Mouse (Mus musculus) adrenal gland, adult 8-10 months (tissue): ENCODE measurements around the gene Ttc33. TPM values are rescaled to one million over a fixed set of nuclear protein-coding genes. Genes with fewer than 3 reads are reported as not detected.

Source experiments
- DNase-seq: peaks from one replicate; pipeline ENCODE4 v3.0.0; 2022
- total RNA-seq, 4 experiments: library from RNA; stranded (reverse); gene quantifications; 2 replicates each; pipeline ENCODE4 v1.2.4; 2022

Ttc33 gene
- total RNA-seq = 10 to 100 TPM; 61.4 to 94.8 (median 70.7) TPM

DNA sequence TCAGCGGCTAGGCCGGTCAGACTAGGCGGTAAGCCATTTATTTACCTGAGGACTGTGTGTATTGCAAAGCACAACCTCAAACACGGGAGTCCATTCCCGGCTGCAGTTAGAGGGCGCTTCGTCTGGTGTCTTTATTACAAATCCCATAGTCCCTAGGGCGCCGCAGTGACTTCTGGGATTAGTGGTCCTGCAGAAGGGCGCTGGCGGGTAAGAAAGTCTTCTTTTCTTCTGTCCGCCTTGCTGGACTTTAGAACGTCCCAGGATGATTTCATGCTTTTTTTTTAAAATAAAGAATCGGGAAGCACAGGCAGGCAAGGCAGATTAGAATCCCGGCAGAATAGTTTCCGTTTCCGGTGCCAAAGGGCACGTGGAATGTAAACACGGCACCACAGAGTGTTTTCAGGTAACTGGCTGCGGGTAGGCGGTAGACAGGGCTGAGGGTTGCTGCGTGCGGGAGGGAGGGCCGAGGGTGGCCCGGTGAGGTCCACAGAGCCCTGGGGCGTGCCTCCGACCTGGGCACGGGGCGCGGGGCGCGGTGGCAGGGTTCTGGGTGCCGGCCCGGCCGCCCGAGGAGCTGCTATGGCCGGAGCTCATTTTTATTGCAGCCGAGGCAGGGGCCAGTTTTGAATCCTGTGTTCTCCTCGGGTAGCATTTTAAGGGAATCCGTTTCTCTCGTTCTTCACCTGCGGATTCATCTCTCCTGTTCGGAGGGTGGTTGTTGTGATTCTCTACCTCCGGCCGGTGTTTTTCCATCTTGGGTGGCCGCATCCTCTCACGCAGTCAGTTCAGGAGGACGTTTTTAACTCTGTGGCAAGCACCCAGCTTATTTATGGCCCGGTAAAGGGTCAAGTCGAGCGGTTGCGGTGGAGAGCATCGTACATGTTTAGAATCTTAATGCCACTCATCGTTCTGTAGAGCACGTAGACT lies at the start of gene Ttc33:
Gene Ttc33 (plus strand): TSS at position 160 of the 927 bp plus-strand sequence.
- peak; percentile 70 for DNase-seq

DNA sequence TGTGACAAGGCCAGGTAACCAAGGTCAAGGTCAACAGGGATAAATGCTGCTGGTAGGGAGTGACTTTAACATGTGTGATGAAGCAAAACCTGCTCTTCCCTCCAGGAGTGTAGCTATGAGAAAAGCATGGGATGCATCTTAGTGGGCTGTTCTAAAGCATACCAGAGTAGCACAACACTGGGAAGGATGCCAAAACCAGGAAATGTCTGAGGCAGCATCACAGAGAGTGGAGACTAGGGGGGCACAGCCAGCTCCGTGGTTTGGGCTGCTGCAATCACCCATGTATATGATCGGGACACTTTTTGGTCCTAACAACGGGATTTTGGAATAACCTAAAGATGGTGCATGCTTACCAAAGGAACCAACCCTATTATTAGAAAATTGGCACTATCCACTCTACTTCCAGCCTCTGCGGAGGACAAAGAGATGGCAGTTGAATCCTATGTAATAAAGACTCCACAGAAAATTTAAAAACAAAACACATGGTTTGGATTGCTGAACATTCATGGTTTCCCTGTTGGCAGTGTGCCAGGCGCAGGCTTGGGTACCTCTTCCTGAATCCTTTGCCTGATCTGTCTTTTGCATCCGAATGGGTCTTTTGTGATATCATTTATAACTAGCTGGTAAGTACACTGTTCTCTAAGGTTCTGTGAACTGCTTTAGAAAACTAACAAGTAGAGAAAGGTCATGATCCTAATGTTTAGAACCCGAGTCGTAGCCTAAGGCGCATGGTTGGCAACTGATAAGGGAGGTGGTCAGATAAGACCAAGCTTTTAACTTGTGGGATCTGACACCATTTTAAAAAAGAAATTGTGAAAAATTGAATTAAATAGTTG lies 47.1 kb upstream of the Ttc33 start:
- DNase-seq = no peak

DNA sequence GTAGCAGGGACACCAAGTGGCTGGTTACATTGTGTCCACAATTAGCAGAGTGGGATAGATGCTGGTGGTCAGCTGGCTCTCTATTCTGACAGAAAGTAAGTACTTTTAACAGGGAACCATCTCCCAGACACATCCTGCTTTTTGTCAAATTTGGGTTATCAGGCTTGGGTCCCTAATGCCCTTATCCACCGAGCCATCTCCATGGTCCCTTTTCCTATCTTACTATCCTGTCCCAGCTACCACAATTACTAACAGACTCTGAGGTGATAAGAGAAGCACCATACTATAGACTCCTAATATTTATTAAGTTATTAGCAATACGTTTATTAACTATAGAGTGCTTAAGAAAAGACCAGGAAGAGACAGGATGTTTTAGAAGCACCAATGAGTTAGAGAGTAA lies 46.0 kb upstream of the Ttc33 start:
- DNase-seq = no peak

DNA sequence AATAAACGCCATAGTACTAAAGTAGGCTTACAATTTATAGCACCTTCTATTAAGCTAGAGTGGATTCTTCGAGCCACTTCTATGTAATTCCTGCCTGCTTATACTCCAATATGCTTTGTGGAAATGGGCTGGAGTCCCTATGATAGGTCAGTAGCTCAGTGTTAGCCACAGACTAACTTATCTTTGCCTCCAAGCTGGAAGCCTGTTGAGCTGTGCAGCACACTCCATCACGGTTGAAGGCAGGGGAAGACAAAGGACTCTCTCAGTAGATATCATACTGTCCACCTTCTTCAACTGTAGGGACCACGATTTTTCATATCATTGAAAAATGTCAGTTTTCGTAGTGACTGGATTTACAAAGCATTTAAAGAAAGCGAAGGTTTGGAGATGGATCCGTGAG lies 45.5 kb upstream of the Ttc33 start:
- DNase-seq = no peak

DNA sequence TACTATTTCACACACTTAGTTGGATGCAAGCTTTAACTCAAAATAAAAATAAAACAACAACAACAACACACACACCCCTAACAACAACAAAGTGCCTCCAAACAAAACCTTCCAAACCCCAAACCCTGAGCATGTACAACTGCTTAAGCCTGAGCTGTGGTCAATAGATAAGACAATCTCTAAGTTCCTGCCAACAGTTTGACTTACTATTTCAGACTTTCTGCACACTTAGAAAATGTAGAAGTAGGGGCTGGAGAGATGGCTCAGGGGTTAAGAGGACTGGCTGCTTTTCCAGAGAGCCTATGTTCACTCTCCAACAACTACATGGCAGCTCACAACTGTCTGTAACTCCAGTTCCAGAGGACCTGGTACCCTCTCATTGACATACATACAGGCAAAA lies 45.0 kb upstream of the Ttc33 start:
- DNase-seq = no peak

DNA sequence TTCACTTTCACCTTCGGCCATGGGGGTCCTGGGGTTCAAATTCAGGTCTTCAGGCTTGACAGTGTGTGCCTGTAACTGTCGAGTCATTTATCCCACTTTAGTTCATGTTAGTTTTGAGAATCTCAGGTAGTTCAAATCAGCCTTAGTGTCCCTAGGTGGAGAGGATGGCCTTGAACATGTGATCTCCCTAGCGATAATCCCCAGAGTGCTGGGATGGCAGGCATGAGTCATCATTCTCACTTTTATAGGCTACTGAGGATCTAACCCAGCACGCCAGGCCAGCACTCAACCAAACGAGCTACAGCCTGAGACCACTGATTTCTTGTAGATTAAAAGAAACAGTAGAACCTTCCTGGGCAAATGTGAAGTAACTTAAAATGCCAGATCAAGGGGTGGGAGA lies 43.3 kb upstream of the Ttc33 start:
- DNase-seq = no peak

DNA sequence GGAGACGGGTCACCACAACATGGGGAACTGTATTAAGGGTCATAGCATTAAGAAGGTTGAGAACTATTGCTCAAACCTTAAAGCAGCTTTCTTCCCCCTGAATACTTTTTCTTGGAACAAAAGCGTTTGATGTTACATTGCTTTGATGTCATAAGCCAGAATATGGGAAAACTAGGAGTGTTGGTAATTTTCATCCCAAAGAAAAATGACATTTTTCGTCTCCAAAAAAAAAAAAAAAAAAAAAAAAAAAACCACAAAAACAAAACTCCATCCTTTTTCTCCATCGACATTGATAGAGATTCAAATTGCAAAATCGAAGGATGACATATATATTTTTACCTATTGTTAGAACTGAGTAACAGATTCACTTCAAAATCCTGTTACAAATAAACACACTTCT lies 42.6 kb upstream of the Ttc33 start:
- DNase-seq = no peak

DNA sequence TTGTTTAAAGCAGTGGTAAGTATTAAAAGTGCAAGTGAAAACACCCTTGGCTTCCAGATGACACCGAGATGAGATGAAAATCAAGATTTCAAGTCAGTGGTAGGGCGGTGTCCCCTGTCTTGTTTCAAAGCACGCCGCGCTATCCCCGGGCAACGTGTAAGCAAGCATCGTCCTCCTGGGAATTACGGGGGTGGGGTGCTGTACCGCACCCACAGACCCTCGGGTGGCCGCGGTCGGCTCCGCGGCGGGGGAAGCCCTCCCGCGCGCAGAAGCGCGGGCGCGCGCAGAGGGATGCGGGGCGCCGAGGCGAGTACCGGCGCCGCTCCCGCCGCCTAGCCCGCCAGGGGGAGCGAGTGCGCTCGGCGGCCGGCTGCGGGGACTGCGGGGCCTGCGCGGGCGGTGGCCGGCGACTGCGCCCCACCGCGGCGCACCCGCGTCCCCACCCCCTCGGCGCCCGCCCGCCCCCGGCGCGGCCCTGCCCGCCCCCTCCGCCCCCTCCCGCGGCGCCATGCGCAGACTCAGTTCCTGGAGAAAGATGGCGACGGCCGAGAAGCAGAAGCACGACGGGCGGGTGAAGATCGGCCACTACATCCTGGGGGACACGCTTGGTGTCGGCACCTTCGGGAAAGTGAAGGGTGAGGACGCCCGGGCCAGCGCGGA lies 41.8 kb upstream of the Ttc33 start, which contains the start of gene Prkaa1:
Gene Prkaa1 (plus strand): TSS at position 501 of the 660 bp plus-strand sequence.
- peak; percentile 48 for DNase-seq

DNA sequence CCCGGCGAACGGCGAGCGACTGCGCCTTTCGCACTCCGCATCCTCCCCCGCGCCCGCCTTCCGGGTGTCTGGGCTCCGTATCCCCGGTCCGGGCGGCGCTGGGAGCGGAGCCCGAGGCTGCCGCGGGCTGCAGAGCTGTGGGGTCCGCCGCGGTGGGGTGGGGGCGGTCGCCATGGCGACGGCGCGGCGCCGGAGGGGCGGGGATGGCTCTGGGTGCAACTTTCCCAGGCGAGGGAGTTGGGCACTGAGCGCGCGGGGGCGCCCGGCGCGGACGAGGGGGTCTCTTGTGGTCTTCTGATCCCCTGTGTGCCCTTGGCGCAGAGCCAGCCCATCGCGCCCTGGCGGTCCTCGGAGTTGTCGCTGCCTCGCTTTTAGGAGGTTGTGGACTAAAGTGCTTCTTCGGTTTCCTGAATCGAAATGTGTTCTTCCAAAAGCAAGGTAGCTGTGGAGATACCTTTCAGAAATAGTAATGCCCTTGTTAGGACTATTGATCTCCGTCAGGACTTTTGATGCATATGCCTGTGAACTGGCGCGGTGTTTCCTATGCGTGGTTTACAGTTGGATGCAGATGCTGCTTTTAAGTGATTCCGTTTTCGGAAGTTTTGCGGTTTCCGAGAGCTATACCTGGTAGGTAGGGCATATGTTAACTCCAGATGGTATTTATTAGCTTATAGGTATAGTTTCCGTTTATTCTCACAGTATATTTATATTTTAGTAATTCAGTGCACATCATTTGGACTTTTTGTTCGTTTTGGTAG lies 41.1 kb upstream of the Ttc33 start:
- peak; percentile 50 for DNase-seq

DNA sequence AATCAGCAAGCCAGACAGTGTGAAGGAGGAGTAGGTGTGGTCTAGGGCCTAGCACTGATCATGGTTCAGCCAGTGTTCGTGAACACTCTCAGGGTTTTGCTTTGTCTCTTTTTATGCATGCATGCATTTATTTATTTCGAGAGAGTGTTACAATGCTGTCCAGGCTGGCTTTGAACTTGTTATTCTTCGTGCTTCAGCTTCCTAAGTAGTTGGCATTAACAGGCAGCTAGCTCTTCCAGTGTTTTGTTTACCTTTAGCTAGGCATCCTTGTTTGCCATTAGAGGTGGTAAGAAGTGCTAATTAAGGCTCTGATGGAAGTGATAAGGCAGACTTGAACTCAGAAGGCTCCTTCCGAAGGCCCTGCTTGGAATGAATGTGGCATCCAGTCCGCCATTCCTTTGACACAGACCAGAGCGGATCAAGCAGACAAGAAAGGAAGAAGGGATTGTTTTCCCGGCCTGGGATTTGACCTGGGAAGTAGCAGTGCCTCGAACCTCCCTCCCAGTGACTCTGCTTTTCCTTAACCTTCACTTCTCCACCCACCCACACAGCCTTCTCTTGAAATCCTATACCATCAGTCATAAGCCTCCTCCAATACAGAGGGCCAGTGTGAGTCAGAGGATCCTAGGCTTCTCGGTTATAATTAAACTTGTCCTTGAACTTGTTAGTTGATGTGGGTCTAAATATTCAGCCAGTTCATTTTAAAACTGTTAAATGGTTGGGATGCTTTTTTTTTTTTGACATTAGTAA lies 40.0 kb upstream of the Ttc33 start:
- no peak for DNase-seq

DNA sequence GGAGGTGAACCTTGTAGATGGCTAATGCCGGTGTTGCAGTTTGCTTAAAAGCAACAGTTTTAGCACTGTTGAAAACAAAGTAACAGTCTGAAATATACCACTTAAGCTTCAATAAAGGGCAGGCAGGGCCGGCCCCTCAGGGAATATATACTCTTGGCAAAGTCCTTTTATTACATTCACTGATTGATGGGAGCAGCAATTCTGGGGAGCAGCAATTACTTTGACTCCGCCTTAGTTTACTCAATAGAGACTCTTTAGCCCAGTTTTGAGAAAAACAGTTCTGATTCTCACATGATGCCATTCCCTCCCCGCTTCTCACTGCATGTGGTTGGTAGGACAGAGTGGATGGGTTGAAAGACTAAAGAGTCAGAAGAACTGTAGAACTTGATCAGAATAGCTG lies 36.1 kb upstream of the Ttc33 start:
- DNase-seq = no peak

DNA sequence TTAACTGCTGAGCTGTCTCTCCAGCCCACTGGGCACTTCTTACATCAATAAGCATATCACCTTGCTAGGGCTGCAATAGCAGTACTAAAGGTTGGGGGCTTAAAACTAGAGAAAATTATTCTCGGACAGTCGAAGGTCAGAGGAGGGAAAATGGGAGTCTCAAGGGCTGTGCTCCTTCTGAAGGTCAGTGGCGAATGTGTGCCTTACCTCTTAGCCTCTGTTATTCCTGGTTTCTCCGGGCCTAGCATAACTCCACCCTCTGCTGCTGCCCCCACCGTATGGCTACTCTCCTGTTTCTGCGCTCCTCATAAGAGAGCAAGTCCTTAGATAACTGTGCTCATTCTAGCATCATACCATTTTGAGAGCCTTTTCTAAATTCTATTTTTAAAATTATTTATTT lies 33.2 kb upstream of the Ttc33 start:
- DNase-seq = no peak

DNA sequence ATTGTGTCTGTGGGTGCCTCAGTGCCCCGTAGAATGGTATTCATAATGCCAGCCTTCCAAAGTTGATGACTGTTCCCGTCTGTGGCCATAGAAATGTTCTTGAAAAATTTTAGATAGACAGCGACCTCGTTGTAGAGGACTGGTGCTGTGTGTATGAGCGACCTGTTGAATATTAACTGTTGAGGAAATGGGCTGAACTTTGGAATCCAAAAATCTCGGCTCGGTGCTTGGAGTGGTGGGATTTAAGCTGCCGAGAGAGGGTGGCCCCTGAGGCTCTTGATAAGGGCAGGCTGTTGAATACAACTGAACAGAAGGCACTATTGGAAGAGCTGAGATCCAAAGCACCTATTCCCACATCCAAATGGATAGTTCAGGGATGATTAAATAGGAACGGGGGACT lies 30.7 kb upstream of the Ttc33 start:
- DNase-seq = no peak

DNA sequence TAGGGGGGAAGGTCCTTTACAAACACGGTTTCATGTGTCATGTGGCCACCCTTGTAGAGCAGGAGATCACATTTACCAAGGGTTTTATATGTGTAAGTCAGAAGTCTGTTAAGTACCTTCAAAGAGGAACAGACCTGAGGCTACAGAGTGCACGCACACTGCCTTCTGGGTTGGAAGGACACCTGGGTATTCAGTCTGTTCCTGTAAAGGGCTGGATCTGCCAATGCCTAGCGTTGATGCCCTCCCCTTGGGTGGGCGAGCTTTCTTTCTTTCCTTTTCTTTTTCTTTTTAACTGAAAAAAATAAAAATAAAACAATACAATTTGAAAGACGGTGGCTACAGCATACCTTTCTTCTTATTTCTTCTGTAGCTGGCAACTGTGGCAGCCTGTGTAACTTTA lies 30.2 kb upstream of the Ttc33 start:
- DNase-seq = no peak

DNA sequence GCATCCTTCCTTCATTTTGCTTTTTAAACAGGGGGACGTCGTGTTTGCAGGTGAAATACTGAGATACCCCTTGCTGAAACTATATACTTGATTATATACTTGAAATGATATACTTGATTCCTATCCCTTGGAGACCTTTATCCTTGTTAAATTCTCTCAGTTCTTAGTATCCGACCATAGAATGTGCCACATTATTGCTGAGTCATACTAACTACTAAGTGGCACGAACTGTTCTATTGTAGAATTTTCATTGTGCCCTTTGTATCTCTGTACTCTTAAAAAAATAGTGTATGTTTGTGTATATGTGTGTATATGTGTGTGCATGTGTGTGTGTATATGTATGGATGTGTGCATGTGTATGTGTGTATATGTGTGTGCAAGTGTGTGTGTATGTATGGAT lies 29.0 kb upstream of the Ttc33 start:
- DNase-seq = no peak

DNA sequence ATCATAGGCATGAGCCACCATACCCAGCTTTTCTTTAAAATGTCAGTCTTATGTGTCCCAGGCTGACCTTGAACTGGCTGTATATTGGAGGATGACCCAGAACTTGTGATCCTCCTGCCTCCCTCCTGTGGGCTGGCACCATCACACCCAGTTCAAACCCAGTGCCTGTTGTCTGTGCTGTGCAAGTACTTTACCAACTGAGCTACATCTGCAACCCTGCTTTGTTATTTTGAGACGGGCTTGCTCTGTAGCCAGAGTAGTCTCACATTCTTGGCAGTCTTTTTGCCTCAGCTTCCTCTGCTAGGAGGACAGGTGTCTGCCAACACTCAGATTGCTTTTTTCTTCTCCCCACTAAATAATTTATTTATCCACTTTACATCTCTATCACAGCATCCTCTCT lies 27.9 kb upstream of the Ttc33 start:
- DNase-seq = no peak

DNA sequence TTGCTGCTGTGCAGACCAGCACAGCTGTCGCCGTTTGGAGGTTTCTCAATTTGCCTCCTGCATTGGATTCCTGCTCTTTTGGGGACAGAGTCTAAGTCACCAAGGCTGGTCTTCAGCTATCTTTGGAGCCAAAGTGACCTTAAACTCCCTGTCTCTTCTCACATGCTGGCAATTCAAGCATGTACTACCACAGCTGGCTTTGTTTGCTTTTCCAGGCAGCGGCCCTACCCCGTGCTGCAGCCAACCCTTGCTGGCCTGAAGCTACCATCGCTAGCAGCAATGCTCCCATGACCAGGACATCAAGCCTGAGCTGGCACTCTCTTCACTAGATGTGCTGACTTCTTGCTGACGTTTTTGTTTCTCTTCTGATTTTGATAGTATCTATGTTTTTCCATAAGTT lies 26.5 kb upstream of the Ttc33 start:
- no peak for DNase-seq

DNA sequence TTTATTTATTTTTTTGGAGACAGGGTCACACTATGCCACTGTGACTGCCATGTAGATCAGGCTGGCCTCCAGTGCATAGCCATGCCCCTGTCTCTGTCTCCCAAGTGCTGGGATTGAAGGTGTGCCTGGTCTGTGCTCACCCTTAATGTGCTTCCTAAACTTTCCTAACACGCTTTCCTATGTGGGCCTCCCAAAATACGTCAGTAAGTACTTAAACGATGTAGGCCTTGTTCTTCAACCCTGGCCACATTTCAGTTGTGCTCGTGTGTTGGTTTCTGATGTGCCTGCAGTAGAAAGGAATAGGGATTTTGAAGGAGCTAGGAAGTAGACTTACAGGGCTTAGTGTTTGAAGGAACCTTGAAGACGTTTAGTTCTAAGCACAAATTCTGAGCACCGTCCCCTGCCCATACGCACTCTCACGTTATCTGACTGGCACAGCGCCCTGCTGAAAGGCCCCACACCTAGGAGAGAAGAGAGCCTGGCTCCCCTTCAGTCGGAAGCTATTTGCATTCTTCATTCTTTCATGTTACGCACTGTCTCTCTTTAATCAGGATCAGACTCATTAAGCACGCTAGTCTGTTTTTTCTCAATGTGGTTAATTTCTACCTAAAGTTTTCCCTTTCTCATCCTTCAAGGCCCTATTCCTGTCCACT lies 20.1 kb upstream of the Ttc33 start:
- DNase-seq = no peak

DNA sequence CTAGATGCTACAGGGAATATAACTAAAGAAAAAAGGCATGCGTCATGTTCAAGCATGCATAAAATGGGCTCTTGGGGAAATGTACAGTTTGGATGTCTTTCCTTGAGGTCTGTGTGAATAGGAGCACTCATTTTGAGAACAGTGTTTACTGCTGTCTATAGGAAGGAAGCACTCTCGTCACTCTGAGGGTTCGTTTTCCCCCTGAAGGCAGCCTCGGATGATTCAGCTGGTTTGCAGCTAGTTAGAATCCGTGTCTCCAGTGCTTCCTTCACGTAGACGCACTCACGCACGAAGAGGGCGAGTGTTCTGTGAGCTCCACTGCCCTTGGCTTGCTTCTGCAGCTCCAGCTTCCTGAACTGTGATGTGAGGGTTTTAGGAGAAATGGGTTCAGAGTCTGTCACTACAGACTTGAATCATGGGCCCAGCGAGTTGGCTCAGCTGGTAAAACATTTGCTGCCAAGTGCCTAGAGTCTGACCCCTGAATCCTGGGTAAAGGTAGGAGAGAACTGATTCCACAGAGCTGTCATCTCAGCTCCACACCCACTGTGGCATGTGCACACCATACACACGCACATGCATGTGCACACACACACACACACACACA lies 12.0 kb upstream of the Ttc33 start:
- no peak for DNase-seq

DNA sequence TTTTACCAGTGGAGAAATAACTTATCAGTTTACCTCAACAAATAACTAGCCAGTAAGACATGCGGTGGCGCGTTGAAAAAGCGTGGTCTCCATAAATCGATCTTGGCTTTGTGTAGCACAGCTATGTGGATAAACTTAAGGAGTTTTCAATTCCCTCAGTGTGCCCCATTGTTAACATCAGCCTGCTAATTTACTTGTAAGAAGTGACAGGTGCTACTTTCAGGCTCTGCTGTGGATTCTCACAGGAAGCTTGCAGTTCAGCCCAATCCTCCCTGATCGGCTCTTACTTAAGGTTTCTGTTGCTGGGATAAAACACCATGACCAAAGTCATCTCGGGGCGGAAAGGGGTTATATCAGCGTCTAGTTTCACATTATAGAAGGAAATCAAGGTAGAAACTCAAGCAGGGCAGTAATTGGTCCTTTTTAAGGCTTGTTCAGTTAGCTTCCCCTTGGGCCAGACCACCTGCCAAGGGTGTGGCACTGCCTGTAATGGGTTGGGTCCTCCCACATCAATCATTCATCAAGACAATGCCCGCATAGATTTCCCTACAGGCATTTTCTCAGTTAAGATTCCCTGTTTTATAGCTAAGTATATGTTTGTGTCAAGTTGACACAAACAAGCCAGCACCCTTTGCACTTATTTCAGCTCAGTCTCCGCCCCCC lies 526 bp upstream of the Ttc33 start:
- DNase-seq = no peak
